In genomic region chr2:75458898-75459297, GRCm38 (mm10) we compare ENCODE assay signal across 19 mouse cellular contexts.
"Had no signal": no experiment of that assay in that cellular context is flagged by ENCODE, and none has a peak within 500 bp of the region (broad histone marks: within the 10 kb centered on the region; RNA-seq: fewer than 3 reads in every experiment).

No protein-coding gene starts in this region.

- H3K4me3 ChIP-seq: limb, embryonic 12.5 days; limb, embryonic 15.5 days; megakaryocyte, embryonic 14.5 days; midbrain, embryonic 10.5 days; neural tube, embryonic 13.5 days had no signal

- DNase-seq: kidney, adult 18-20 months; kidney, adult 9 months; kidney, postnatal 14 days; left cerebral cortex, postnatal 4 days; liver, postnatal 0 days; lung, embryonic 14.5 days; midbrain, embryonic 14.5 days; retina, postnatal 1 day; right cerebral cortex, postnatal 4 days; thymus, postnatal 4 days had no signal

- H3K4me1 ChIP-seq: megakaryocyte, embryonic 14.5 days had no signal

- H3K36me3 ChIP-seq: limb, embryonic 12.5 days; limb, embryonic 15.5 days; midbrain, embryonic 10.5 days; neural tube, embryonic 13.5 days had no signal

- H3K27me3 ChIP-seq: megakaryocyte, embryonic 14.5 days; neural tube, embryonic 13.5 days had no signal

- H3K27ac ChIP-seq: limb, embryonic 12.5 days; limb, embryonic 15.5 days; liver, embryonic 14.5 days; macrophage; midbrain, embryonic 10.5 days; neural tube, embryonic 13.5 days had no signal

- ATAC-seq: intestine, embryonic 16.5 days; liver, postnatal 0 days; lung, postnatal 0 days had no signal

- H3K9me3 ChIP-seq: limb, embryonic 12.5 days; limb, embryonic 15.5 days; megakaryocyte, embryonic 14.5 days; midbrain, embryonic 10.5 days; neural tube, embryonic 13.5 days had no signal
